Mouse (Mus musculus) gastrocnemius, postnatal 25 days (tissue): ENCODE results near the gene Ranbp1. TPM values are rescaled to one million over a fixed set of nuclear protein-coding genes. Genes with fewer than 3 reads are reported as not detected.
"Not testable (repeated sequence)": the region's sequence is repeated elsewhere in the genome, so short reads cannot be mapped to it uniquely, and the experiment has no call there.

Source experiments
- DNase-seq: peaks from one replicate; pipeline ENCODE4 v3.0.0; 2022
- long read RNA-seq, 2 experiments: library from polyadenylated mRNA; stranded (forward); transcript quantifications; one replicate each; pipeline ENCODE4 v2.0.0; 2021
- total RNA-seq, 2 experiments: library from RNA; stranded (reverse); gene quantifications; 1 replicate in 1 of 2; 2 replicates in 1 of 2; pipeline ENCODE4 v1.2.3; 2021

The Ranbp1 gene
- total RNA-seq: 10 to 100 TPM; 21.6 to 24.7 TPM
- long read RNA-seq, experiment 1, transcript Ranbp1-202 (6 exons, 1,085 nt): major isoform, 83 of 86 reads
- long read RNA-seq, experiment 1, partial matches to known transcripts: 1 of 86 reads
- long read RNA-seq, experiment 1, other reads (novel, unspliced or antisense): 2 of 86 reads
- long read RNA-seq, experiment 2, transcript Ranbp1-202 (6 exons, 1,085 nt): major isoform, 62 of 64 reads
- long read RNA-seq, experiment 2, partial matches to known transcripts: 2 of 64 reads
- long read RNA-seq, experiment 2, other reads (novel, unspliced or antisense): 0 of 64 reads

- DNase-seq: peak; percentile 98
These were observed at the start of gene Ranbp1, which contains the start of gene Trmt2a for GRCm38 (mm10) chr16:18248433-18249363. Gene Ranbp1 (minus strand): TSS chr16:18248732. Gene Trmt2a (plus strand): TSS chr16:18248679.

DNA sequence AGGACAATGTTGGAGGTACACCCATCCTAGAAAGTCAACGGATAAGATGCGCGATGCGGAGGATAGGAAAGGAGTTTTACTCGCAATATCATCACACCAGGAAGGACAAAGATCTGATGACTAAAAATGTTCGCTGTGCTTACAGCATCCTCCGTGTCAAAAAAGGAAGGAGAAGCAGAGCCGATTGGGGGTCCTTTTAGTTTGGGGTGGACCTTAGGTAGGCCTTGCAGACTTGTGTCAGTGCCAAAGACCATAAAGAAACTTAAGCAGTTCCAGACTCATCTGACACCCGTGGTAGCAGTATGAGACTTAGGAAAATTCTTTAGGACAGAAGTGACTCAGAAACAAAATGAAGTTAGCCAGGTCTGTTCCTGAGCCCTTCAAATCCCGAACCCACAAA is 41.1 kb upstream of the Ranbp1 start:
- not testable (repeated sequence) for DNase-seq

- DNase-seq: peak; percentile 99
These were observed 40.6 kb upstream of the Ranbp1 start, which contains the start of gene Dgcr8 for GRCm38 (mm10) chr16:18289067-18289588. Gene Dgcr8 (minus strand): TSS chr16:18289246.

DNA sequence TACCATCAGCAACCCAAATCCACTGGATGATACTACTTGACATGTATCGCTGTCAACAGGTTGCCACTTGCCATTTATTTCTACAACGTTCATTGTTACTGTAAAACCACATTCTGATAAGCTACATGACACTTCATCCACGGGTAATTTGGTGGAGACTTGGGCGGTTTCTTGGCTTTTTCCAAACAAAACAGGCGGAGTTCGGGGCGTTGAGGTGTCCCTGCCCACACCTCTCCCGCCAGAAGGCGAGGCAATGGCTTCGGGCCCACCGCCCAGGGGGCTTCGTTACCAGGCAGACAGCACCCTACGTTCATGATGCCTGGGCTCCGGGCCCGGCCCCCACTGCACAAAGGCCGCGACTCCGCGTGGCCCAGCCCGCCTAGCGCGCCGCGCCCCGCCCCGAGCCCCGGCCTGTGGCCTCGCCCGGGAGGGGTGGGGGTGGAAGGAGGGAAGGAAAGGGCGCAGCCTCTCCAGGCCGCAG is 40.1 kb upstream of the Ranbp1 start:
- no peak for DNase-seq

DNA sequence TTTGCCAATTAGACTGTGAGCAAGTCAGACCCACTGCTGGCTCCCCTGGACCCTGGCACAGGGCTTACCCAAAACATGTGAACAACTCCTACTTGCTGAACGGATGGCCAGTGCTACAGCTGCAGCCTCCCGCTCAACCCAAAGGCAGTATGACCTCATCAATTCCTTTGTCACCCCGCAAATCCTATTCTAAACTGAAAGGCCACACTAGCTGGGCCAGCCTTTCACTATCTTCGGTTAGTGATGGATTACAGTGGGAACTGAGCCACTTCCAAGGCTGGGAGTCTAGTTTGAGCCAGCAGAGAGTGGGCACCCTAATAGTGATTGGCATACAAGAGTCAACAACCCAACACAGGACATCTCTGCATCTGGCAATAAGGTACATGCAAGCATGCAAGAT is 39.6 kb upstream of the Ranbp1 start:
- DNase-seq: no peak

GRCm38 (mm10) chr16:18275166-18275565 is 26.6 kb upstream of the Ranbp1 start:
- no peak for DNase-seq

- no peak for DNase-seq
These were observed 19.6 kb upstream of the Ranbp1 start for GRCm38 (mm10) chr16:18268182-18268581.

DNA sequence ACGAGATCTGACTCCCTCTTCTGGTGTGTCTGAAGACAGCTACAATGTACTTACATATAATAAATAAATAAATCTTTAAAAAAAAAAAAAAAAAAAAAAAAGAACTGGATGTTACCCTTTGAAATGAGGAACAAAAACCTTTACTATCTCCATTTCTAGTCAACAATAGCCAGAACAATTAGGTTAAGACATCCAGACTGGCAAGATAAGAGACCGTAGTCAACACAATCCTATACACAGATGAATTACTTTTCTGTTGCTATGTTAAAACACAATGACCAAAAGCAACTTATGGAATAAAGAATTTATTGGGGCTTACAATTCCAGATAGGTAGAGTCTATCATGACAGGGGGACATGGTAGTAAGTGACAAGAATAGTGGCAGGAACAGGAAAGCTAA is 16.5 kb upstream of the Ranbp1 start:
- DNase-seq: no peak

DNA sequence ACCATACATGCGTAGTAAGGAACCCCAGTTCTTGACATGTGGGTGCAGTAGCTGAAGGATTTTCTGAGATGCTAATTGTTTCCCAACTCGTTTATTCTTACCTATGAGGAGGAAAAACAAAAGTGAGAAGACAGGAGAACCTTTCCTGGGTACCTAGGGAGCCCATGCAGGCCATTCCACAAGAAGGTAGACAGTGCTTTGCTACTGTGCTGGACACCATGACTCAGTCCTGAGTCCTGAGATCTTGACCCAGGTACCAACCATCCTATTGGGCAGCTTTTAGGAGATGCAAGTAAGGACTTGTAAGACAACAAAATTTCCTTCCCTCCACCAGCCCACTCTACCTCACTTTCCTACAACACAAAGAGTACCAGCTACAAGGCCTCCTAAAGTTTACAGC is 9.7 kb upstream of the Ranbp1 start, which contains the start of gene Gm49776:
Gene Gm49776, minus strand, starts transcription at position 101 of the 400 bp plus-strand sequence.
- DNase-seq: no peak

- DNase-seq: no peak
These were observed 5.3 kb upstream of the Ranbp1 start for GRCm38 (mm10) chr16:18253866-18254265.

- no peak for DNase-seq
These were observed 4.2 kb upstream of the Ranbp1 start for GRCm38 (mm10) chr16:18252736-18253135.

DNA sequence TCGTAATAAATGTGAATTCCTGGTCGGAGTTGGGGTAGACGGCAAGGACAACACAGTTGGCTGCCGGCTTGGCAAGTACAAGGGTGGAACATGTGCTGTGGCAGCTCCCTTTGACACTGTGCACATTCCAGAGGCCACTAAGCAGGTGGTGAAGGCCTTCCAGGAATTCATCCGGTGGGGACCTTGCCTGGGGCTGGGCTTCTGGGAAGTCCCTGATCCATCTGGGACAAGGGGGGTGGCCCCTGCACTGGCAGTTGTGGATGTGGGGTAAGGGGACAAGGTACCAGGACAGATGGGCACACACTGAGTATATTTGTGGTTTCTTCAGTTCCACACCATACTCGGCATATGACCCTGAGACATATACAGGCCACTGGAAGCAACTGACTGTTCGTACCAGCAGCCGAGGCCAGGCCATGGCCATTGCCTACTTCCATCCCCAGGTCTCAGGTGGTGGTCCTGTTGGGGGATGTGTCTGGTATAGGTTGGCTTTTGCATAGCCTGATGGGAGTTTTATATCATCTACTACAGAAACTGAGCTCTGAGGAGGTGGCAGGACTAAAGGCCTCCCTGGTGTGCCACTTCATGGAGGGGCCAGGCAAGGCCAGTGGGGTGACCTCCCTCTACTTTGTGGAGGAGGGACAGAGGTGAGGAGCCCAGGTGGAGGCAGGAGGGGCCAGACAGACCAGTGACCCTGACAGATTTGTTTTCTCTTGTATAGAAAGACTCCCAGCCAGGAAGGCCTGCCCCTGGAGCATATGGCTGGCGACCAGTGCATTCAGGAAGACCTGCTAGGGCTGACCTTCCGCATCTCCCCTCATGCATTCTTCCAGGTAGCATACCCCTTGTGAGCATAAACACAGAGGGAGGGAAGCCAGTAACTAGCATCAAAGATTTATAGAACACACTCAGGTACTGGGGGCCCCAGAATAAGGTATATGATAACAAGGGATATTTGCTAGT is 2.6 kb upstream of the Ranbp1 start:
- no peak for DNase-seq

- no peak for DNase-seq
These were observed 1.7 kb upstream of the Ranbp1 start for GRCm38 (mm10) chr16:18250231-18250630.

GRCm38 (mm10) chr16:18249364-18249967 is 934 bp upstream of the Ranbp1 start:
- no peak for DNase-seq

- DNase-seq: no peak
These were observed 772 bp downstream of the Ranbp1 start for GRCm38 (mm10) chr16:18247521-18248399.

DNA sequence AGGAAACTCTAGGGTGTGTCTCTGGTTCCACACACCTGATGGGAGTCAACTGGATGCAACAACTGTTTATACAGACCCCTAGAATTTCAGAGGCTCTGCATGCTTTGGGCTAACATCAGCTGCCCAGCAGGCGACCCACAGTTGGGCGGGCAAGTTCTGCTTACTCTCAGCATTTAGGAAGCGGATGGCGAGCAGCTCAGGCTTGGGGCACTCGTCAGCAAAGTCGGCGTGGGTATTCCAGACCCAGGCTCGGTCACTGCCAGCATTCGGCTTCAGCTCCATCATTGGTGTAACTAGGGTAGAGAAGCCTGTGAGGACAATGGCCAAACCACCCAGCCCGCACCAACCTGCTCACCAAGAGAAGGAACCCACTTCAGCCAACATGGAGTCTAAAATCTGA is 7.0 kb downstream of the Ranbp1 start:
- DNase-seq: no peak

DNA sequence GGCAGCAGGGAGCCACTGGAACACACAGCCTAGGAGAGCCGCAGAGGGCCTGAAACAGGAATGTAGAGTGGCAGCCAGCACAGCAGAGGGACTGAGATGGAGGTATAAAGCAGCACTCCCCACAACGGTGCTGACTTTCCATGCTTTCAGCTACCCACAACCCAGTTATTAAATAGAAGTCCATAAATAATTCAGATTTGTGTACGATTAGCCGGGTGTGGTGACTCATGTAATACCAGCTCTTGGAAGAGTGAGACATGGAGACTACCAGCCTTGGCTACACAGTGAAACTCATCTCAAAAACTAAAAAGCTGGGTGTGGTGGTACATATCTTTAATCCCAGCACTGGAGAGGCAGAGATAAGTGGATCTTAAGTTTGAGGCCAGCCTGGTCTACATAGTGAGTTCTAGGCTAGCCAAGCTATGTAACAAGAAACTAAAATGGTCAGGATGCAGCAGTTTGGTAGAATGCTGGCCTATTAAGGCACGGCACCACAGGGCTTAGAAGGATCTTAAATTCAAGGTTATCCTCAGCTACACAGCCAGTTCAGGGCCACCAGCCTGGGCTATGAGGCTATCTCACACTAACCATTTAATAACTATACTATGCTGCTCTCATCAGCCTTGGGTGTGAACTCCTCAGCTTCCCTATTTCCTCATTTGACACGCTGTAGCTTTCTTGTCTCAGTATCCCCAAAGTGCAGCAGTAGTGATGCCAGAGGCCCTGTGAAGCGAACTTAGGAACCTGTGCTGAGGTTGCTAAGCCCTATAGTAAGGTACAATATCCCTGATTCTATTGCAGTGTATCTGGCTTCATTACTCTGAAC is 11.6 kb downstream of the Ranbp1 start:
- DNase-seq: no peak

- DNase-seq: peak; percentile 67
These were observed 13.0 kb downstream of the Ranbp1 start for GRCm38 (mm10) chr16:18235389-18236065.
